Mouse (Mus musculus) layer of hippocampus, postnatal 10 days (tissue): Measurements from ENCODE around the gene Fnd3c2. TPM values are rescaled to one million over a fixed set of nuclear protein-coding genes. Genes with fewer than 3 reads are reported as not detected.
"Not testable (repeated sequence)": the region's sequence is repeated elsewhere in the genome, so short reads cannot be mapped to it uniquely, and the experiment has no call there.

Source experiments
- DNase-seq, 2 experiments: peaks; one replicate each; pipeline ENCODE4 v3.0.0; 2021; ENCODE audit warnings: low spot score in 2 of 2
- long read RNA-seq: library from polyadenylated mRNA; stranded (forward); transcript quantifications from one replicate; pipeline ENCODE4 v2.0.0, GENCODE M21; 2023
- total RNA-seq, 2 experiments: library from RNA; stranded (reverse); gene quantifications; 2 replicates each; pipeline ENCODE4 v1.2.3; 2021

Gene Fnd3c2
- total RNA-seq: not detected
- long read RNA-seq: 0 reads

- no peak for DNase-seq
Measured at GRCm38 (mm10) chrX:106255276-106255675, at the start of gene Fnd3c2. Gene Fnd3c2 (minus strand): TSS chrX:106255376.

- DNase-seq: no peak
Measured at GRCm38 (mm10) chrX:106284441-106284840, 29.3 kb upstream of the Fnd3c2 start.

DNA sequence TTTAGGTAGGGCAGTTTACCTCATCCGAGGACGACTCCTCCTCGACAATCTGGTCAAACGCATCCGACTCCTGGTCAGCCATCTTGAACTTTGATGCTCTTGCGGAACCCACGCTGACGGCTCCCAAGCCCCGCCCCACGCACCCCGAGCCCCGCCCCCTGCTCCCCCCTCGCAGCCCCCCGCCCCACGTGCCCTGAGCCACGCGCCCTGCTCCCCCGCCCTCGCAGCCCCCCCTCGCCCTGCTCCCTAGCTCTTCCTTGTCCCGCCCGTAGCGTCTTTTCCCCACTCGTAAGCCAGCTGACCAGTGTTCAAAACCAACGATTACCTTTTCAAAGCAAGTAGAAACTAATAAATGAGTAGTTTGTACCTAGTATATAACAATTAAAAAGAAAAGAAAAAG lies 34.1 kb downstream of the Fnd3c2 start, which contains the start of gene Taf9b:
Gene Taf9b, minus strand, starts transcription at position 101 of the 400 bp plus-strand sequence.
- DNase-seq: no peak

GRCm38 (mm10) chrX:106219171-106220032 lies 35.8 kb downstream of the Fnd3c2 start:
- DNase-seq: peak; percentile 66 to 71

- no peak for DNase-seq
Measured at GRCm38 (mm10) chrX:106209100-106209499, 46.1 kb downstream of the Fnd3c2 start.

DNA sequence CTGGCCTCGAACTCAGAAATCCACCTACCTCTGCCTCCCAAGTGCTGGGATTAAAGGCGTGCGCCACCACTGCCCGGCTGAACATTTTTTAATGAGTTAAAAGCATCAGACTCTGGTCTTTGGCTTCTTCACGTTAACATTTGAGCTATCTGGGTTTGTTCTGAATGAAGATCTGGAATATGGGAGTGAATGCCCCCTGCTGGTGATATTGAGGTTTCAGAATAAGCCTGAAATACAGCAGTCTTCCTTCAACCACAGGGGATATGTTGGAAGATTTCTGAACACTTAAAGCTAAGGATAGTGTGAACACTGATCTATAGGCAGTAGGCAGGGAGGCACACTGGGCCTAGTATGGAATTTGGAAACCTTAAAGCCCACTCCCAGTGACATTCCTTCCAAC lies 56.3 kb downstream of the Fnd3c2 start:
- DNase-seq: no peak

DNA sequence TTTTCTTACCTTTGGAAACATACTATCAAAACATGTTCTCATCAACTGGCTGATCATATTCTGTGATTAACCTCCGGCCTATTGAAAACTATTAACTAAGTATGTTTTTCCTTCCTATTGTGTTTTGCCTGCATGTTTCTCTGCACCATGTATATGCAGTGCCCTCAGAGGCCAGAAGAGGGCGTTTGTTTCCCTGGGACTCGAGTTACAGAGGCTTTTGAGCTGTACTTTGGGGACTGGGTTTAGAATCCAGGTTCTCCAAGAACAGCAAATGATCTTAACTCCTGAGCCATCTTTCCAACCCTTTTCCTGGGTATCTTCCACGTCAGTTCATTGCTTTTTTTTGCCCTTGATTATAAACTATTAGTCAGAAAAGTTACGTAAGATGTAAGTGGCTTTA lies 57.9 kb downstream of the Fnd3c2 start:
- DNase-seq: no peak

DNA sequence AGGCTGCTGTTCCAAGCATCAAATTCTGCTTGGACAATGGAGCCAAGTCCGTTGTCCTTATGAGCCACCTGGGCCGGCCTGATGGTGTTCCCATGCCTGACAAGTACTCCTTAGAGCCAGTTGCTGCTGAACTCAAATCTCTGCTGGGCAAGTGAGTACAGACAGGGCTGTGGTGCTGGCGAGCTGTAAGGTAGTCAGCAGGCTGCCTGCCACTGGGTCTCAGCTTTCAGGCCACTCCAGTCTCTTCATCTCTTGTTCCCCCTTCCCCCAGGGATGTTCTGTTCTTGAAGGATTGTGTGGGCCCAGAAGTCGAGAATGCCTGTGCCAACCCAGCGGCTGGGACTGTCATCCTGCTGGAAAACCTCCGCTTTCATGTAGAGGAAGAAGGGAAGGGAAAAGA lies 60.8 kb downstream of the Fnd3c2 start:
- DNase-seq: not testable (repeated sequence)

DNA sequence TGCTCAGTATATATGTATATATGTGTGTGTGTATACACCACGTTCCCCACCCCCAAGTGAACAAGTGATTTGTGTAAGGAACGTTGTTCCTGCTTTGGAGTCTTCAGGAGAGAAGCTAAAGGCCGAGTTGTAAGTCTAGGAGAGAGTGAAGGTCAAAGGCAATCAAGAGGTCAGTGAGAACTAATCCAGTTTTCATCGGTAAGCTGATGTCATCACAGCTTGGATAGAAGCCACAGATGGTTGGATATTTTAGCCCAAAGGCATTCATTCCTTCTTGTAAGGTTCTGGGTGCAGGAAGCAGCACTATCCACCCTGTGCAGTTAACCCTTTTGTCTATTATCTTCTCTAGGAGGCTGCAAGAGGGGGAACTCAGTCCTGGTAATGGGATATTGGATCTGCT lies 65.1 kb downstream of the Fnd3c2 start:
- DNase-seq: no peak

DNA sequence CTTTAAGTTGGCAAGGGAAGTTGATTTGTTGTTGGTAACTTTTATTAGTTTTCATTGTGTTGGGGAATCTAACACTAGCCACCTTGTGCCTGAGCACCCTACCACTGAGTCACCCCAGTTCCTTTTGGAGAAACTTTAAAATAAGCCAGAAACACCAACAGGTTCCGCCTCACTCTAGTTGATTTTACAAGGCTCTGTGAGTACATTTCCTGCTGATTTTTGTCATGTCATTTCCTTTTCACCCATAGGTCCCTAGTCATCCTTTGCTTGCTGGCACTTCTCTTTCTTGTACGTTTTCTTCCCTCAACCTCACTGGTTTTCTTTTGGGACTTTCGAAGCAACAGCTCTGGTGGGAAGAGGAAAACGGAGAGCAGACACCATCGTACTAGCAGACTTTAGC lies 65.8 kb downstream of the Fnd3c2 start:
- no peak for DNase-seq

DNA sequence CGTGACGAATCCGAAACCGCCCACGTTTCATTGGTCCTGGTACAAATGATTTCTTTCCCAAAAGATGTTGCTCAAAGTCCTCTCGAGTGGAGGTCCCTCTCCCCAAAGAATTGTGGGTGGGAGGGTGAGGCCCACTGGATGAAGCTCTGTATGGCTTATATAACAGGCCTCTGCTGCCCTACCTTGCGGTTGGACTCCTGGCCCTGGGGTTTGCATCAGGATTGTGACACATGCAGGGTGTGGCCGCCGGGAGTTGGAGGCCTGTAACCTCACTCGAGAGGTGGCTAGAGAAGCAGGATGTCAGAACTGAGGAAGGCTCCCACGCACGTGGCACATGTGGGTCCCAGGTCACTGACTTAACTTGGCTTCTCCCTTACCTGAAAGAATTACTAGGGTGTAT lies 67.4 kb downstream of the Fnd3c2 start:
- no peak for DNase-seq

- DNase-seq: peak; percentile 78 to 84
Measured at GRCm38 (mm10) chrX:106186713-106187649, 68.2 kb downstream of the Fnd3c2 start, which contains the start of gene Pgk1. Gene Pgk1 (plus strand): TSS chrX:106187100.

DNA sequence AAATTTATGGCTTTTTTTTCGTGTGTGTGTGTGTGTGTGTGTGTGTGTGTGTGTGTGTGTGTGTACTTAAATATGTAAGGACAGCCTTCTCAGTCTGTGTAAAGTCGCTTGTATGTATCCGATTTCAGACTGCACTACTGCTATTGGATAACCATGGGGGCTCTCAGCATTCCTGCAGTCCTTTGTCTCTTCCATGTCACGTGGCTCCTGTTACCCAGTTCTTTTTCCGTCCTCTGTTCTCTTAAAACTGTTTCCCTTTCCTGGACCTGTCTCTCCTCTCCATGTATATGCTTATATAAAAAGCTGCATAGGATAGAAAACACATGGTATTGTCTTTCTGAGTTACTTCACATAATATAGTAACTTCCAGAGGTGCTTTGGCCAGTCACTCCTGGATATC lies 69.5 kb downstream of the Fnd3c2 start:
- no peak for DNase-seq

Other genes starting within 250 kb of the Fnd3c2 start
- 10 to 100 TPM; 14.5 to 21.5 TPM for gene Magt1, start 243.5 kb downstream of the Fnd3c2 start, total RNA-seq
- gene Cox7b, start 239.7 kb downstream of the Fnd3c2 start, total RNA-seq: 100 to 1,000 TPM; 304 to 332 TPM
- gene Atp7a, start 228.1 kb downstream of the Fnd3c2 start, total RNA-seq: 10 to 100 TPM in 1 of 2 experiments, 1 to 10 TPM in 1; 9.8 to 10.5 TPM
- gene Tlr13, start 112.2 kb downstream of the Fnd3c2 start, total RNA-seq: 1 to 10 TPM; 1.3 to 1.4 TPM
- 100 to 1,000 TPM; 310 to 357 TPM for gene Pgk1, start 68.3 kb downstream of the Fnd3c2 start, total RNA-seq
- gene Taf9b, start 34.2 kb downstream of the Fnd3c2 start, total RNA-seq: 10 to 100 TPM; 30.0 to 31.4 TPM
- gene Fndc3c1, start 230.0 kb upstream of the Fnd3c2 start, total RNA-seq: not detected